In genomic region chr4:116463231-116464125, GRCm38 (mm10) we compare ENCODE assay signal across 8 mouse cellular contexts. TPM values are rescaled to one million over a fixed set of nuclear protein-coding genes. Genes with fewer than 3 reads are reported as not detected.
DNase-seq lines count a peak whose midpoint lies in the region; ATAC-seq and TF ChIP-seq lines count a peak whose summit lies in the region.

No protein-coding gene starts in this region.

- H3K79me2 ChIP-seq in C2C12 (ENCODE audit: control insufficient read depth, insufficient read depth): peaks cover 54% of the 10 kb centered on the region

- peak overlapping the region; percentile 80 to 93 for H3K27ac ChIP-seq in heart, embryonic 14.5 days (replicated peaks in 1 of 2; ENCODE audit: control insufficient read depth in 1 of 2, insufficient read depth in 1 of 2, low read depth in 2 of 2, low read length in 2 of 2)
- H3K27ac ChIP-seq in lung, embryonic 16.5 days (ENCODE audit: low read length): peak overlapping the region; percentile 81

- TF ChIP-seq CTCF in C2C12 (IDR thresholded peaks at IDR 0.05; ENCODE audit: control insufficient read depth, insufficient read depth, insufficient read length): no peak

- H3K4me2 ChIP-seq in heart, embryonic 14.5 days (ENCODE audit: low read length): peak overlapping the region; percentile 79
- peak overlapping the region; percentile 81 for H3K4me2 ChIP-seq in lung, embryonic 16.5 days (ENCODE audit: low read depth, low read length)

- H3K79me3 ChIP-seq in C2C12 (ENCODE audit: low read depth): peaks cover 45% of the 10 kb centered on the region

- H3K36me3 ChIP-seq in C2C12 (ENCODE audit: control insufficient read depth, insufficient read depth): no peaks in the 10 kb centered on the region
- H3K36me3 ChIP-seq in erythroblast, embryonic 14.5 days (ENCODE audit: control insufficient read depth): no peaks in the 10 kb centered on the region
- H3K36me3 ChIP-seq in heart, embryonic 14.5 days (ENCODE audit: control insufficient read depth, insufficient read depth, low read length): no peaks in the 10 kb centered on the region
- H3K36me3 ChIP-seq in lung, embryonic 16.5 days (ENCODE audit: control insufficient read depth, insufficient read depth, low read length): no peaks in the 10 kb centered on the region

- peak; percentile 30 for DNase-seq in adrenal gland, adult 8-10 months
- DNase-seq in layer of hippocampus, adult 18-20 months (ENCODE audit: low spot score in 2 of 2): peak; percentile 5 to 15
- DNase-seq in retina, embryonic 14.5 days (ENCODE audit: low spot score): peak; percentile 59
- DNase-seq in urinary bladder, postnatal 14 days (ENCODE audit: low spot score): peak; percentile 26

- peaks cover 37% of the 10 kb centered on the region for H3K4me1 ChIP-seq in erythroblast, embryonic 14.5 days (ENCODE audit: control insufficient read depth)
- peaks cover 4 to 10% of the 10 kb centered on the region in 2 experiments; a peak in 3 of 4 replicates for H3K4me1 ChIP-seq in heart, embryonic 14.5 days (ENCODE audit: control insufficient read depth in 2 of 2, insufficient read depth in 2 of 2, low read length in 2 of 2)
- peaks cover 9% of the 10 kb centered on the region for H3K4me1 ChIP-seq in lung, embryonic 16.5 days (replicated peaks; ENCODE audit: control insufficient read depth, insufficient read depth, low read length)

- peak; percentile 71 for ATAC-seq in heart, embryonic 14.5 days (ENCODE audit: insufficient number of reproducible peaks, insufficient read depth, low FRiP score, low read depth)
- peak; percentile 75 for ATAC-seq in lung, embryonic 16.5 days (ENCODE audit: low read depth)

- H3K4me3 ChIP-seq in C2C12 (ENCODE audit: insufficient read depth, poor library complexity, severe bottlenecking): peak overlapping the region; percentile 85
- H3K4me3 ChIP-seq in erythroblast, embryonic 14.5 days (replicated peaks): peak overlapping the region; percentile 94
- H3K4me3 ChIP-seq in heart, embryonic 14.5 days (ENCODE audit: control insufficient read depth in 1 of 2, insufficient read depth in 1 of 2, low read depth in 1 of 2, low read length in 2 of 2): peak overlapping the region; percentile 97 to 98
- H3K4me3 ChIP-seq in lung, embryonic 16.5 days (ENCODE audit: low read length): peak overlapping the region; percentile 99

- H3K9me3 ChIP-seq in erythroblast, embryonic 14.5 days (ENCODE audit: control insufficient read depth, low read length): no peaks in the 10 kb centered on the region
- peaks cover 14% of the 10 kb centered on the region; the same call in 1 of the 2 replicates for H3K9me3 ChIP-seq in heart, embryonic 14.5 days (ENCODE audit: control insufficient read depth, low read length)
- peaks cover 4% of the 10 kb centered on the region; the same call in 1 of the 2 replicates for H3K9me3 ChIP-seq in lung, embryonic 16.5 days (ENCODE audit: control insufficient read depth, low read length)

- H3ac ChIP-seq in C2C12 (ENCODE audit: control insufficient read depth, insufficient read length, low read depth): peak overlapping the region; percentile 93

- peak overlapping the region; percentile 95 for H3K9ac ChIP-seq in heart, embryonic 14.5 days (ENCODE audit: low read length)
- peak overlapping the region; percentile 96 for H3K9ac ChIP-seq in lung, embryonic 16.5 days (ENCODE audit: low read length)

- under 1% methylated on average over 67 of the region's 74 CpGs for WGBS in heart, embryonic 14.5 days
- under 1% methylated on average over 59 of the region's 74 CpGs for WGBS in lung, embryonic 16.5 days

- no peaks in the 10 kb centered on the region for H3K27me3 ChIP-seq in C2C12 (ENCODE audit: control insufficient read depth, insufficient read depth, insufficient read length)
- H3K27me3 ChIP-seq in erythroblast, embryonic 14.5 days (ENCODE audit: control insufficient read depth): no peaks in the 10 kb centered on the region
- no peaks in the 10 kb centered on the region for H3K27me3 ChIP-seq in heart, embryonic 14.5 days (ENCODE audit: control insufficient read depth, insufficient read depth, low read length)
- no peaks in the 10 kb centered on the region for H3K27me3 ChIP-seq in lung, embryonic 16.5 days (ENCODE audit: control insufficient read depth, insufficient read depth, low read depth, low read length)

TF ChIP-seq in C2C12, 6 proteins besides CTCF, POLR2A, EP300 and RAD21:
- TF ChIP-seq CEBPB (IDR thresholded peaks at IDR 0.05; ENCODE audit: low read depth) (no peak), MAX (IDR thresholded peaks at IDR 0.05) (no peak), USF1 (IDR thresholded peaks at IDR 0.05; ENCODE audit: low read depth) (no peak), FOSL1 (IDR thresholded peaks at IDR 0.05; ENCODE audit: insufficient read depth, low read length, poor library complexity, severe bottlenecking) (no peak), MYOD1 (IDR thresholded peaks at IDR 0.05; ENCODE audit: control insufficient read depth, insufficient read length, low read depth) (no peak), MYOG (IDR thresholded peaks at IDR 0.05; ENCODE audit: control insufficient read depth, extremely low read depth, insufficient read length) (no peak)

RNA-seq across cellular contexts. Expression of gene Mast2, which starts 0.5 kb away (rescaled TPM):
- 40.5 TPM for polyA plus RNA-seq in C2C12 (2012; fragmentation: generic; extraction: Trizol)
- 10 to 100 TPM; 34.5 to 54.7 (median 45.6) TPM for total RNA-seq in adrenal gland, adult 8-10 months (2022)
- 12.0 and 20.7 TPM in 2 replicates for polyA plus RNA-seq in erythroblast, embryonic 14.5 days (2012)
- 29.2 and 34.5 TPM in 2 replicates for polyA plus RNA-seq in heart, embryonic 14.5 days (2014; fragmentation: Nextera tagmentation; extraction: Ambion mirVana)
- total RNA-seq in layer of hippocampus, adult 18-20 months (2021): 10 to 100 TPM; 94.1 to 97.6 TPM
- 11.0 and 11.5 TPM in 2 replicates for polyA plus RNA-seq in lung, embryonic 16.5 days (2015; fragmentation: Nextera tagmentation; extraction: Ambion mirVana)

RNA-seq across cellular contexts. Expression of gene Ipp, which starts 43.9 kb away (rescaled TPM):
- 5.0 TPM for polyA plus RNA-seq in C2C12 (2012; fragmentation: generic; extraction: Trizol)
- total RNA-seq in adrenal gland, adult 8-10 months (2022): 10 to 100 TPM; 22.1 to 23.2 (median 22.2) TPM
- polyA plus RNA-seq in erythroblast, embryonic 14.5 days (2012): 0.17 and 0.31 TPM in 2 replicates
- 4.5 and 5.7 TPM in 2 replicates for polyA plus RNA-seq in heart, embryonic 14.5 days (2014; fragmentation: Nextera tagmentation; extraction: Ambion mirVana)
- 10 to 100 TPM; 17.1 to 19.4 TPM for total RNA-seq in layer of hippocampus, adult 18-20 months (2021)
- 14.1 and 14.7 TPM in 2 replicates for polyA plus RNA-seq in lung, embryonic 16.5 days (2015; fragmentation: Nextera tagmentation; extraction: Ambion mirVana)

Comparison
In these comparisons a context has a peak if more than half of its experiments do, and no peak if none do; other contexts are left out.
1. Peak in every context shown above with its lines: DNase-seq, ATAC-seq, H3K4me3 ChIP-seq and H3K27ac ChIP-seq.